Mouse (Mus musculus): ENCODE measurements around the gene Col4a3bp. TPM values are rescaled to one million over a fixed set of nuclear protein-coding genes. Genes with fewer than 3 reads are reported as not detected.

Col4a3bp gene
- total RNA-seq, 1 experiment: 23.6 TPM

GRCm38 (mm10) chr13:96599182-96599581, 56.8 kb downstream of the Col4a3bp start:
- Histone ChIP-seq H3K9ac (ENCODE audit: insufficient read depth, low read depth, low read length, poor library complexity, severe bottlenecking) (no peak overlapping the region), H3K4me1 (ENCODE audit: control insufficient read depth in 2 of 2, insufficient read depth in 2 of 2, low read length in 2 of 2, poor library complexity in 1 of 2) (no peaks in the 10 kb centered on the region), H3K36me3 (ENCODE audit: control insufficient read depth, insufficient read depth, low read length, poor library complexity, severe bottlenecking) (peaks cover 2% of the 10 kb centered on the region; the same call in 1 of the 2 replicates), H3K27ac (ENCODE audit: insufficient read depth, low read depth, low read length, poor library complexity, severe bottlenecking) (no peak overlapping the region), H3K9me3 (ENCODE audit: control insufficient read depth, insufficient read depth, low read depth, low read length) (no peaks in the 10 kb centered on the region), H3K4me3 (ENCODE audit: insufficient read depth in 1 of 2, low read depth in 1 of 2, low read length in 2 of 2, poor library complexity in 1 of 2, severe bottlenecking in 1 of 2) (no peak overlapping the region)
- in situ Hi-C loops (cut with MboI; ENCODE audit: low sequenced_read_pairs in 2 of 2, unreplicated experiment in 2 of 2): no loop called here
- TF ChIP-seq CHD2 (IDR thresholded peaks at IDR 0.05; ENCODE audit: low read depth, low read length) (no peak), ZNF384 (IDR thresholded peaks at IDR 0.05; ENCODE audit: low read depth, low read length) (no peak), ZC3H11A (IDR thresholded peaks at IDR 0.05; ENCODE audit: borderline replicate concordance, low read depth, low read length) (no peak), HCFC1 (IDR thresholded peaks at IDR 0.05; ENCODE audit: borderline replicate concordance, insufficient read depth, low read length) (no peak), MAFK (IDR thresholded peaks at IDR 0.05; ENCODE audit: insufficient read depth, low read depth, low read length) (no peak)
- no peak for DNase-seq (ENCODE audit: low read depth, low spot score)

DNA sequence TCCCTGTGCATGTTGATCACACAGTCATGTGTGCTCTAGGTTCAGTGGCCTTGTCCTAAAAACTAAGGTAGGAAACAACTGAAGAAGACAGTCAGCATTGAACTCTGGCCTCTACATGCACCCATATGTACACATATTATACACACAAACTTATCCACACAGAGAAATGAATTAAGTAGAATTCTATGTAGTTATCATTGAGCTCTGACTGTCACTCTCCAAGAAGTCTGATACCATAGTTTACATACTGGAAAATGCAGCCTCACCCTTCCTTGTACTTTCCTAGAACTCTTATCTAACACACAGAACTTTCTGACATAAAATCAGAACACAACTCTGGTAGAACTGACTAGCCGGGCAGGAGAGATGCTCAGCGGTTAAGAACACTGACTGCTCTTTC, 61.8 kb downstream of the Col4a3bp start:
- no peak overlapping the region for H3K9ac ChIP-seq (ENCODE audit: insufficient read depth, low read depth, low read length, poor library complexity, severe bottlenecking)
- TF ChIP-seq HCFC1 (IDR thresholded peaks at IDR 0.05; ENCODE audit: borderline replicate concordance, insufficient read depth, low read length) (no peak), ZC3H11A (IDR thresholded peaks at IDR 0.05; ENCODE audit: borderline replicate concordance, low read depth, low read length) (no peak), ZNF384 (IDR thresholded peaks at IDR 0.05; ENCODE audit: low read depth, low read length) (no peak), MAFK (IDR thresholded peaks at IDR 0.05; ENCODE audit: insufficient read depth, low read depth, low read length) (no peak), CHD2 (IDR thresholded peaks at IDR 0.05; ENCODE audit: low read depth, low read length) (no peak)
- peaks cover 3% of the 10 kb centered on the region; the same call in 1 of the 2 replicates for H3K36me3 ChIP-seq (ENCODE audit: control insufficient read depth, insufficient read depth, low read length, poor library complexity, severe bottlenecking)
- in situ Hi-C loops (cut with MboI; ENCODE audit: low sequenced_read_pairs in 2 of 2, unreplicated experiment in 2 of 2): no loop called here
- H3K4me1 ChIP-seq (ENCODE audit: control insufficient read depth in 2 of 2, insufficient read depth in 2 of 2, low read length in 2 of 2, poor library complexity in 1 of 2): no peaks in the 10 kb centered on the region
- no peak for DNase-seq (ENCODE audit: low read depth, low spot score)
- H3K9me3 ChIP-seq (ENCODE audit: control insufficient read depth, insufficient read depth, low read depth, low read length): no peaks in the 10 kb centered on the region
- H3K27ac ChIP-seq (ENCODE audit: insufficient read depth, low read depth, low read length, poor library complexity, severe bottlenecking): no peak overlapping the region
- no peak overlapping the region for H3K4me3 ChIP-seq (ENCODE audit: insufficient read depth in 1 of 2, low read depth in 1 of 2, low read length in 2 of 2, poor library complexity in 1 of 2, severe bottlenecking in 1 of 2)

DNA sequence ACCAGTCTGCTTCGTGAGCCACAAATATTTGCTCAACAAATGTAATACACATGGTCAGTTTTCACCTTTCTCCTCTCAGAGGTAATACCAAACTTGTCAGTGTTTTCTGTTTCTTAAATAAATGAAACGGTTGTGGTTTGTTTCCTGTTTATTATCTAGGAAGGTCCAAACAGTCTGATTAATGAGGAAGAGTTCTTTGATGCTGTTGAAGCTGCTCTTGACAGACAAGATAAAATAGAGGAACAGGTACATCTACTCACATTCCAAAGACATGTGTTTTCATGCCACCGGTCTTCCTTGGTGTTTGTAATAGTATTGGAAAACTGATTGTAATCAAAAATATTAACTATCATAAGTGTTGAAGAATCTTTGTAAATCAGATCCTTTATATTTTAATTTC, 72.2 kb downstream of the Col4a3bp start:
- TF ChIP-seq CHD2 (IDR thresholded peaks at IDR 0.05; ENCODE audit: low read depth, low read length): no peak
- no peak for TF ChIP-seq MAFK (IDR thresholded peaks at IDR 0.05; ENCODE audit: insufficient read depth, low read depth, low read length)
- no peak for TF ChIP-seq ZNF384 (IDR thresholded peaks at IDR 0.05; ENCODE audit: low read depth, low read length)
- TF ChIP-seq HCFC1 (IDR thresholded peaks at IDR 0.05; ENCODE audit: borderline replicate concordance, insufficient read depth, low read length): no peak
- TF ChIP-seq ZC3H11A (IDR thresholded peaks at IDR 0.05; ENCODE audit: borderline replicate concordance, low read depth, low read length): no peak
- Histone ChIP-seq H3K4me3 (ENCODE audit: insufficient read depth in 1 of 2, low read depth in 1 of 2, low read length in 2 of 2, poor library complexity in 1 of 2, severe bottlenecking in 1 of 2) (no peak overlapping the region), H3K9me3 (ENCODE audit: control insufficient read depth, insufficient read depth, low read depth, low read length) (no peaks in the 10 kb centered on the region), H3K4me1 (ENCODE audit: control insufficient read depth in 2 of 2, insufficient read depth in 2 of 2, low read length in 2 of 2, poor library complexity in 1 of 2) (no peaks in the 10 kb centered on the region), H3K9ac (ENCODE audit: insufficient read depth, low read depth, low read length, poor library complexity, severe bottlenecking) (no peak overlapping the region), H3K36me3 (ENCODE audit: control insufficient read depth, insufficient read depth, low read length, poor library complexity, severe bottlenecking) (no peaks in the 10 kb centered on the region), H3K27ac (ENCODE audit: insufficient read depth, low read depth, low read length, poor library complexity, severe bottlenecking) (no peak overlapping the region)
- no peak for DNase-seq (ENCODE audit: low read depth, low spot score)
- in situ Hi-C loops (cut with MboI; ENCODE audit: low sequenced_read_pairs in 2 of 2, unreplicated experiment in 2 of 2): no loop called here

- Histone ChIP-seq H3K9ac (ENCODE audit: insufficient read depth, low read depth, low read length, poor library complexity, severe bottlenecking) (no peak overlapping the region), H3K36me3 (ENCODE audit: control insufficient read depth, insufficient read depth, low read length, poor library complexity, severe bottlenecking) (no peaks in the 10 kb centered on the region), H3K4me1 (ENCODE audit: control insufficient read depth in 2 of 2, insufficient read depth in 2 of 2, low read length in 2 of 2, poor library complexity in 1 of 2) (no peaks in the 10 kb centered on the region), H3K9me3 (ENCODE audit: control insufficient read depth, insufficient read depth, low read depth, low read length) (no peaks in the 10 kb centered on the region), H3K4me3 (ENCODE audit: insufficient read depth in 1 of 2, low read depth in 1 of 2, low read length in 2 of 2, poor library complexity in 1 of 2, severe bottlenecking in 1 of 2) (no peak overlapping the region), H3K27ac (ENCODE audit: insufficient read depth, low read depth, low read length, poor library complexity, severe bottlenecking) (no peak overlapping the region)
- no peak for TF ChIP-seq CHD2 (IDR thresholded peaks at IDR 0.05; ENCODE audit: low read depth, low read length)
- TF ChIP-seq ZC3H11A (IDR thresholded peaks at IDR 0.05; ENCODE audit: borderline replicate concordance, low read depth, low read length): no peak
- TF ChIP-seq HCFC1 (IDR thresholded peaks at IDR 0.05; ENCODE audit: borderline replicate concordance, insufficient read depth, low read length): no peak
- TF ChIP-seq MAFK (IDR thresholded peaks at IDR 0.05; ENCODE audit: insufficient read depth, low read depth, low read length): no peak
- TF ChIP-seq ZNF384 (IDR thresholded peaks at IDR 0.05; ENCODE audit: low read depth, low read length): no peak
- in situ Hi-C loops (cut with MboI; ENCODE audit: low sequenced_read_pairs in 2 of 2, unreplicated experiment in 2 of 2): no loop called here
- no peak for DNase-seq (ENCODE audit: low read depth, low spot score)
Observed at GRCm38 (mm10) chr13:96620891-96621290, 78.5 kb downstream of the Col4a3bp start.

DNA sequence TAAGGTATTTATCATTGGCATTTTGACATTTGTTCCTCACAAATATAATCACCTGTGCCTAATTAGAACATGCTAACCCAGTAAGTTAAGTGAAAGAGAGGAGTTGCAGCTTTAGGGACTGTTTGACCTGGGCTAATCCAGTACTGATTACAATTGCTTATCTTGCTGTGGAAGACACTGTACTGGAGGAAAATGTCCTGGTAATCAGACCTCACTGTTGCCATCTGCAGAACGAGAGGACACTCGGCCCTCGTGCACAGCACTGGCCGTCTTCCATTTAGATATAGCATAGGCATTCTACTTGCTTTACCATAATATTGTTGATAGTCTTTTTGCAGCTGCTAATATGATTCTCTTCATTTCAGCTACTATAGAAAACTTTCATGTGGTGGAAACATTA, 88.0 kb downstream of the Col4a3bp start:
- no peaks in the 10 kb centered on the region for H3K9me3 ChIP-seq (ENCODE audit: control insufficient read depth, insufficient read depth, low read depth, low read length)
- H3K9ac ChIP-seq (ENCODE audit: insufficient read depth, low read depth, low read length, poor library complexity, severe bottlenecking): no peak overlapping the region
- DNase-seq (ENCODE audit: low read depth, low spot score): no peak
- no peak overlapping the region for H3K27ac ChIP-seq (ENCODE audit: insufficient read depth, low read depth, low read length, poor library complexity, severe bottlenecking)
- no peak for TF ChIP-seq ZNF384 (IDR thresholded peaks at IDR 0.05; ENCODE audit: low read depth, low read length)
- TF ChIP-seq ZC3H11A (IDR thresholded peaks at IDR 0.05; ENCODE audit: borderline replicate concordance, low read depth, low read length): no peak
- TF ChIP-seq HCFC1 (IDR thresholded peaks at IDR 0.05; ENCODE audit: borderline replicate concordance, insufficient read depth, low read length): no peak
- TF ChIP-seq CHD2 (IDR thresholded peaks at IDR 0.05; ENCODE audit: low read depth, low read length): no peak
- no peak for TF ChIP-seq MAFK (IDR thresholded peaks at IDR 0.05; ENCODE audit: insufficient read depth, low read depth, low read length)
- in situ Hi-C loops (cut with MboI; ENCODE audit: low sequenced_read_pairs in 2 of 2, unreplicated experiment in 2 of 2): no loop called here
- no peaks in the 10 kb centered on the region for H3K4me1 ChIP-seq (ENCODE audit: control insufficient read depth in 2 of 2, insufficient read depth in 2 of 2, low read length in 2 of 2, poor library complexity in 1 of 2)
- H3K4me3 ChIP-seq (ENCODE audit: insufficient read depth in 1 of 2, low read depth in 1 of 2, low read length in 2 of 2, poor library complexity in 1 of 2, severe bottlenecking in 1 of 2): no peak overlapping the region
- H3K36me3 ChIP-seq (ENCODE audit: control insufficient read depth, insufficient read depth, low read length, poor library complexity, severe bottlenecking): peaks cover 2% of the 10 kb centered on the region; the same call in 1 of the 2 replicates
